Mouse (Mus musculus) regulatory T cell (primary cell): ENCODE measurements around the gene Nr2f6.

Source experiments
- in situ Hi-C: fragments of 300-600 bp; cut with MboI, MseI; formaldehyde crosslinking; loops from one replicate; pipeline ENCODE4 v1.15.1; 2025; ENCODE audit warnings: high pct_unique_total_duplicates

Nr2f6 gene

DNA sequence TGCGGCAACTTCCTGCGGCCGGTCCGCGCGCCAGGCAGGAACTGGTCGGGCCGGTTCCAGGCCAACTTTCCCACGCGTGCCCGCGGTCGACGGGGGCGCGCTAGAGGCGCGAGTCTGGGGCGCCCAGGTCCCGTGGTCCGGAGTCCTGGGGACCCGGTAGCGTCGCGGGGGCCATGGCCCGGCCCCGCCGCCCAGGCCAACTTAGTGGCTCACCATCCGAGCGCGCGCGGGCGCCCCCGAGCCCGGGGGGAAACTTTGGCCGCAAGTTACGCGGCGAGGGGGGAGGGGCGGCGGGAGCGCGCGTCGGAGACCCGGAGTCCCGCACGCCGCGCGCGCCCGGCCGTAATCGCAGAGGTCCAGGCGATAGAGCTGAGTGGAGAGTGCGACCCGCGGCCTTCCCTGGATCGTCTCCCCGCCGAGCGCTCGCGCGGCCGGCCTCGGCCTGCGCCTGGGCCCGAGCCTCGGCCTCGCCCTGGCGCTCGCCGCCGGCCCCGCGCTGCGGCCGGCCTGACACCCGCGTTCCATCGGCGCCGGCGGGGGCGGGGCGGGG is at the start of gene Nr2f6:
TSS of gene Nr2f6 (minus strand) at position 540 of the 550 bp plus-strand sequence.
- in situ Hi-C loops: no loop called here

DNA sequence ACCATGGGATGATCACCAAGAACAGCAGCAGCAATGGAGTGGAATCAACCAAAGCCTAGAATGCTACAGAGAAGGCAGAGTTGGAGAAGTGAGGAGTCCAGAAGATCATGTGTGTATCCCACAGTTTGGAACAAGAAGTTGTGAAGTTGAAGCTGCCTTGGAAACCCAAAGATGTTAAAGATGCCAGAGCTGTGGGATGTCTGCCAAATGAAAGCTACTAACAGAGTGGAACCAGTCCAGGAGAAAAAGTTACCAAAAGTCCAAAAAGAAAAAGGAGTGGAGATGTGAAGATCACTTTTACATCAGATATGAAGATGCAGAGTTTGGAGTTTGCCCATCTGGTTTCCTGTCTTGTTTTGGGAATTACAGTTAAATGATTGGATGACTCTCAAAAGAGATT is 40.4 kb upstream of the Nr2f6 start:
- in situ Hi-C loops: no loop called here

DNA sequence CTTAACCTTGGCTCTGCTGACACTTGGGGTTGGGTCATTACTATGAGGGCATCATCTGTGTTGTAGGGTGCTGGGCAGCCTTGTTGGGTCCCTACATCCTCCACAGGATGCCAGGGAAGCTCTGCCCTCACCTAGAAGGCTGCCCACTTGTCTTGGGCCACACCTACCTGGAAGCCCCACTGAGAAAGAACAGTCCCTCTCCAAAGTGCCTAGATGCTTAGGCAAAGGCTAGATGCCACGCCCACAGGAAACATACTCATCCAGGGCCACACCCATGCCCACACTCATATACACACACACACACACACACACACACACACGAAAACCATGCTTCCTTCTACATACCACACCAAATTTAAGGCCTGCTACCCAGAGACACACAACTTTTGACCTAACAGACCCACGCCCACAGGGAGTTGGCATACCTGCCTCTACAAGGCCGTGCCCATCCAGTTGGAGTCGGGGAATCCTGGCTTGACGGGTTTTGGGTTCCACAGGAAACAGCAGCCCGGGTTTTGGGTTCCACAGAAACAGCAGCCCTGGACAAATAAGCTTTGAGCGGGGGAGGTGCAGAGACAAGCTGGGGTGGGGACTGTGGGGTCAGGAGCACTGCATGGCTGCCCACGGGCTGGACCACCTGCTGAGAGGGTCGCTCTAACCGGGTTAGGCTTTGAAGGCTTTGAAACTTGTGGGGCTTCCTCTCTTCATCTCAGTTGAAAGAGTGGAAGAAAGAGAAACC is 29.9 kb upstream of the Nr2f6 start:
- in situ Hi-C loops: loop anchor here (5.0 kb wide), 1 partner anchor 1116 kb away; no protein-coding TSS in a partner anchor

DNA sequence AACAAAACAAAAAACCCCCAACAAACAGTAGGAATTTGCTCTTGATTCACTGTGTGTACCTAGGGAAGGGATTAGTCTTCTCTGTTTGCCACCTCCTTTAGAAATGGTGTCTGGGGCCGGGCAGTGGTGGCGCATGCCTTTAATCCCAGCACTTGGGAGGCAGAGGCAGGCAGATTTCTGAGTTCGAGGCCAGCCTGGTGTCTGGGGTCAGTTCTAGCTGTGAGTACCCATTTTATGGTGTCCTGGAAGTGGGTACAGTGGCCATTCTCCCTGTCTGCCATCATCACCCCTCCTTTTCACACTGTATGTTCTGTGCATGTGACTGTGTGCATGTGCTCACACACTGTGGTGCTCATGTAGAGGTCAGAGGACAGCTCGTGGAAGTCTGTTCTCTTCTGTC is 26.5 kb upstream of the Nr2f6 start:
- in situ Hi-C loops: loop anchor here (5.0 kb wide), 2 partner anchors 36 to 59 kb away; partner anchors contain the start of genes Dda1 and Ocel1

DNA sequence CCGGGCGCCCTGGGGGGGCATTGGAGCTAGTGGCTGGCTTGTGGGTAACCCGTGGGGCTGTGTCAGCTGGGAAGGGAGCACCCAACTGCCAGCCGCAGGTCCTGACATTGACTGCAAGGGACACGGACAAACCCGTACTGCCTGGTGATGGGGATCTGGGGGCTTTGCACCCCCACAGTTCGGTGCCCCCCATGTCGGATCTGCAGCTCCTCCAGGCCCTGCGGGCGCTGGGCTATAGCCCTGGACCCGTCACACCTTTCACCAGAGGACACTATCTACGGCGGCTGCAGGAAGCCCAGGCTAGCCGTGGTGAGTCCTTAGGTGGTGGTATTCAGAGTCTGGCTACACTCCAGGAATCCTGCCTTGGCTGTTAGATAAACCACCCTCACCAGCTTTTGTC is 25.7 kb upstream of the Nr2f6 start:
- in situ Hi-C loops: loop anchor here (5.0 kb wide), 2 partner anchors 35 to 60 kb away; partner anchors contain the start of genes Dda1 and Ocel1

DNA sequence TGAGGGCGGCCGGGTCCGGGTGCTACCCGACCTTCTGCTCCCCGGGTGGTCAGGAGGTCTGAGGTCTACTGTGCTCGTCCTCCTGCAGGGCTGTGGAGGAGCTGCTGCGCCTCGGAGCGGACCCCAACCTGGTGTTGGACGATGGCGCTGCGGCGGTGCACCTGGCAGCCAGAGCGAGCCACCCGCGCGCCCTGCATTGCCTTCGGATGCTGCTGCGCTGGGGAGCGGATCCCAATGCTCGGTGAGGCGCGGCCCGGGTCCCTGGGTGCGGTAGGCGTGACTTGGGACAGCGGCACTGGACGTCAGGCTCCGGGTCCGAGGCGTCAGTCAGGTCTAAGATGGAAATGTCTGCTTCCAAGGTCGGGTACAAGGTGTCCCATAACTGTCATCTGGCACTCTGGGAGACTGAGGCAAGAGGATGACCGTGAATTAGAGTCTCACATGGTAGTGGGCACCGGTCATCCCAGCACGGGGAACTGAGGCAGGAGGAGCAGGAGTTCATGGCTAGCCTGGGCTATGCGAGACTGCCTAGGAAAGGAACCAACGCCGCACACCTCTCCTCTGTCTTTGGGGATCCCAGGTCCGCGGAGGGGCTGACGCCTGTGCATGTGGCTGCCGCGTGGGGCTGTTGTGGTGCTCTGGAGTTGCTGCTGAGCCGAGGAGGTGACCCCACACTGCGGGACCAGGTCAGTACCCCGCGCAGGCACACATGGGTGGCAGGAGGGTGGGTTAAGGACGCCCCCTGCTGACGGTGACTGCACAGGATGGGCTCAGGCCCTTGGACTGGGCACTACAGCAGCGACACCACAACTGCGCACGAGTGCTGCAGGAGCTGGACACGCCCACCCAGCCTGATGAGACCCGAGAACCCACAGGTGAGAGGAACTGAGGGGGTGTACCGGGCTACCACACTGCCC is 24.6 kb upstream of the Nr2f6 start:
- in situ Hi-C loops: loop anchor here (5.0 kb wide), 2 partner anchors 34 to 61 kb away; partner anchors contain the start of genes Dda1 and Ocel1

DNA sequence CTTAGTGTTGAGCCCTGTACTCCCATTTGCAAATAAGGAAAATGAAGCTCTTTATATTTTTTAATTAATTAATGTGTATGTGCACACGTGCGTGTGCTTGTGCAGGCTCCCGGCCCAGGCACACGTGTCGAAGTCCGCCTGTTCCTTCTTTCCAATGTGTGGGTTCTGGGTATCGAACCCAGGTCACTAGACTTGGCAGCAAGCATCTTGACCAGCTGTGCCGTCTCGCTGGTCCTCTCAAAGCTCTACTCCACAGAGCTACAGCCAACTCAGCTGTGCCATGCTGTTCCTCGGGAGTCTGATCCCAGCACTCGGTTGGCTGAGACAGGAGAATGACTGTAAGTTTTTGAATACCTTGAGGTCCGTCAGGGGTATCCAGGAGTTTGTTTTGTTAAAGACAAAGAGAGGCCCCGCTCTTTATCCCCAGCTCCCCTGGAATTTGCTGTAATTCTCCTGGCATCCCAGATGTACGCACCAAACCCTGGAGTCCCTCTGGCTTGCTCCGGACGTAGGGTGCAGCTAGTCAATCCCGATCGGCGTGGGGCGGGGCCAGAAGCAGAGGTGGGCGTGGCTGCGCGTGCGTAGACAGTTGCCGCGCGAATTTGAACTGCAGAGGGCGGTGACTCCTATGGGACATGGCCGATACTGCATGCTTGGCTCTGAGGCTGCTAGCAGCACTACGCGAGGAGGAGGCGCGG is 23.8 kb upstream of the Nr2f6 start, which contains the start of gene Ankle1:
TSS of gene Ankle1 (plus strand) at position 610 of the 698 bp plus-strand sequence.
- in situ Hi-C loops: loop anchor here (5.0 kb wide), 2 partner anchors 33 to 62 kb away; partner anchors contain the start of genes Dda1 and Ocel1

DNA sequence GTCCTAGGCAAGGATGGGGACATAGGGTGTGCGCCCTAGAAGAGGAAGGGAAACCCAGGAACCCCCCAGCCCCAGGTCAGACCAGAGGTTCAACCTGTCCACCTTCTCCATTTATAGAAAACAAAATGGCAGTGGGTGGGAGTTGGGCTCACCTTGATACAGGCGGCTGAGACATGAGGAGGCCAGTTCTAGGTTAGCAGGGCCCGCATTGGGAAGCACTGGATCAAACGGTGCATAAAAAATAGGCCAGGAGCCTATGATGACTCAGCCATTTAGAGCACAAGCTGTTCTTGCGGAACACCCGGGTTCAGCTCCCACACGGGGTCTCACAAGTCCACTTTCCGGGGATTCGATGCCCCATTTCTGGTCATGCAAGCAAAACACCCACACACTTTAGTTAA is 23.2 kb upstream of the Nr2f6 start:
- in situ Hi-C loops: loop anchor here (5.0 kb wide), 2 partner anchors 33 to 62 kb away; partner anchors contain the start of genes Dda1 and Ocel1

DNA sequence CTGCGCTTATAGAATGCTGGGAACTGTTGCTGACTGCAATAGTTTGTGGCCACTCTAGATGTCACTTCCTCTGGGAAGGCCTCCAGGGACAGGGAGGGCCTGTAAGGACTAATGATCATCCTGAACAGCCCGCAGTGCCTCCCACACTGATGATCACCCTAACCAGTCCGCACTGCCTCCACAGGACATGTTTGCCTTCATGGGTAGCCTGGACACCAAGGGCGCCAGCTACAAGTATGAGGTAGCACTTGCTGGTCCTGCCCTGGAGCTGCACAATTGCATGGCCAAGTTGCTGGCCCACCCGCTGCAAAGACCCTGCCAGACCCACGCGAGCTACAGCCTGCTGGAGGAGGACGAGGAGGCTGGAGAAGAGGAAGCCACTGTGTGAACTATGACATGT is 22.3 kb upstream of the Nr2f6 start:
- in situ Hi-C loops: no loop called here

DNA sequence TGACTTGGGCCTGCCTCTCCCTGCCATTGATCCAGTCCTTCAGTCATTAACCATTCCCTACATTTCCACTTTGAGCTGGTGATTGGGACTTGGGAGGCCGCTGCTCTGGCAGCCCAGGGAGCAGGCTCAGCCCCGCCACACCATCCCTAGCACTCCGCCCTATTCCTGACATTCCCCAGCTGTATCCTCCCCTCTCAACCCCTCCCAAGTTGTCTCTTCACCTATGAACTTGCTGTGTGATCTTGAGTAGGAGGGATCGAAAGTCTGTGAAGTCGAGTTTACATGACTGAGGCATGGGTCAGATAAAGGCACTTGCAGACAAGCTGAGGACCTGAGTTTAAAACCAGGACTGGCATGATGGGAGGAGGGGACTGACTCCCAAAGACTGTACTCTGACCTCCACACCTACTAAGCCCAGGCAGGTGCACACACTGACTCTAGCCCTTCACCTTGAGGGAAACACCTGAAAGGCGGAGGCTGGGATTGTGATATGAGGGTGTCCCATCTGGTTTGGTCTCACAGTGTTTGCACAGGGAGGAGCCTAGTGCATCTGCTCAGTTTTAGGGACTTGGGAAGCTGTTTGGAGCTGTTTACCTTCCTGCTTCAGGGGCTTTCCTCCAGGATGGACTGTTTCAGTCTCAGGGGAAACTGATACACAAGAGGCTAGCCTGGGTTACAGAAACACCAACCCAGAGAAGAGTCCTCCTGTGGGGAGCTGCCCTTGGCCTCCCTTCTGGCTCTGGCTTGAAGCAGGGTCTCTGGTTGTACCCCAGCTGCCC is 21.5 kb upstream of the Nr2f6 start:
- in situ Hi-C loops: no loop called here

DNA sequence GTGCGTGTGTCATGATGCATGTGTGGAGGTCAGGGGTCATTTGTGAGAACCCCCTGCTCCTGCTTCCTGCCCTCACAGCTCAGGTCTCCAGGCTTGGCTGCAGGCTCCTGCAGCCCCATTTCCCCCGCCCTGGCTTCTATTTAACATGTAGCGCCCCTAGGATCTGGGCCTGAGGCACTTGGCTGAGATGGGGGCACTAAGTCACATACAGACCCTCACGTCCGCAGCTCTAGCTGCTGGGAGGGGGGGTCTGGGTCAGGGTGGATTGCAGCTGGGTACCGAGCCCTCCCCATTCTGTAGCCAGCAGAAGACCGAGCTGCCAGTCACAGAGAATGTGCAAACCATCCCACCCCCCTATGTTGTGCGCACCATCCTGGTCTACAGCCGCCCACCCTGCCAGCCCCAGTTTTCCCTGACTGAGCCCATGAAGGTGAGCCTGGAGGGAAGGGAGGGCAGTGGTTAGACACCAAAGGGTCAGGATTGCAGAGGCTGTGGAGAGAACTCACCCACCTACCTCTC is 20.7 kb upstream of the Nr2f6 start:
- in situ Hi-C loops: no loop called here

DNA sequence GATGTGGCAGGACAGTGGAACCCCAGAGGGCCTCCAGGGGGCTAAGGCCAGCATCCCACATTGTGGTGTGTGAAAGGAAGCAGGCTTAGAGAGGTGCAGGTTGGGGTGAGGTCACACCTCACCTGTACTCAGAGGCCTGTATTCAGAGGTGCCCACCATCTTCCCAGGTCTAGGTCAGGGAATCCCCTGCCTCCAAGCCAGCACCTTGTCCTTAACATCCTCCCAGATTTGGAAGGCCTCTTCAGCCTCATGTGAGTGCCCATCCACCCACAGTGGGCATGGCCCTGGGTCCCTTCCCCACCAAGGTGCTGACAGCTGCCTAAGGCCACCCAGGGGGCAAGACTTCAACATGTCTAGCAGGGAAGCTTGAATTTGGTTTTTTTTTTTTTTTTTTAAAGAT is 19.7 kb upstream of the Nr2f6 start:
- in situ Hi-C loops: no loop called here

DNA sequence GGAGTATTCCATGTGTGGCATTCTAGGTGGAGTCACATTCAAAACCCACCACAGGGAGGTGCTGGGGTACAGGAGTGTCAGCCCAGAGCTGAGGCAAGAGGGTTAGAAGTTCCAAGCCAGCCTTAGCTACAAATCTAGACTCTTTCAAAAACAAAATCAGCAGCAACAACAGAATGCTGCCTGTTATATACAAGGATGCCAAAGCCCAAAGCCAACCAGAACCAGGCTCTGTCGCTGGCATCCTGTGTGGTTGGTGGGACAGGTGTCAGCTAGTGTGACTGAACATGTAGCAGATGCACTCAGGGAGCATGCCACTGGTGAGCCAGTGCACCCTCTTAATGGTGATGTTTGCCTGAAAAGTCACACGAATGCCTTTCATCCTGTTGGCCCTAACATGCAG is 19.1 kb upstream of the Nr2f6 start:
- in situ Hi-C loops: no loop called here

DNA sequence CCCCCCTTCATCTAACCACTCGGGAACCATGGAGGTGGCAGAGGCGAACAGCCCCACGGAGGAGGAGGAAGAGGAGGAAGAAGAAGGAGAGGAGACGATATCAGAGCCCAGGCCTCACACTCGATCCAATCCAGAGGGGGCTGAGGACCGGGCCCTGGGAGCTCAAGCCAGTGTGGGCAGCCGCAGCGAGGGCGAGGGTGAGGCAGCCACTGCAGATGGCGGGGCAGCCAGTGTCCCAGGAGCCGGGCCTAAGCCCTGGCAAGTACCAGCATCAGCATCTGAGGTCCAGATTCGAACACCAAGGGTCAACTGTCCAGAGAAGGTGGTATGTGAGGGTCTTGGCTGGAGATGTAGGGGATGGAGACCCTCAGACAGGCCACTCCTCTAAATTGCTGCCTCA is 15.9 kb upstream of the Nr2f6 start:
- in situ Hi-C loops: no loop called here

DNA sequence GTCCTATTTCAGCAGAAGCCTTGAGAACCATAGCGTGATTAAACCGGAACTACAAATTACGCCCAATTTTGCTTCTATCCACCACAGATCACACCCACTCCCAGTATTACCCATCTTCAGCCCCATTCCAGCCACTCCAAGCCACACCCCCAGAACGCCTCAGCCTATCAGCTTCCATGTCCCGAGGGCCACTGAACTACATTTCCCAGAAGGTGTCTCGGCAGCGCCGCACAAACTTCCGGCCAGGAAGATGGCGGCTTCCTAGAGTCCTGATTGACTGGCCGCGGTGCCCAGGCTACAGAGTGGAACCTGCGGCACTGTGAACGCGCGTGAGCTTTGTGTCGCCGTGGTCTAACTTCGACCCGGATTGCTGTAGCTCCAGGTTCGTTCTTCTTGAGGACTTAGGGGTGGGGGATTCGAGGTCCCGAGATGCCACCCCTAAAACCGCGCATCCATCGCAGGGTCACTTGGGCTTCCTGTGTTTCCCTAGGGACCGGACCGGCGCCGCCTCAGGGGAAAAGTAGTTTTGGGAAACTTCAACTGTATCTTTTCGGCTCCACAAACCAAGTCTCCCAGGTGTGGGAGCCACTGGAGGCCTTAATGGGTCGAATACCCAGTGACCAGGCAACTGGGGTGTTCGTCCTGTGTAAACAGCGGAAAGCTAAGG is 15.0 kb upstream of the Nr2f6 start, which contains the start of gene Babam1:
TSS of gene Babam1 (plus strand) at position 223 of the 667 bp plus-strand sequence.
- in situ Hi-C loops: no loop called here

DNA sequence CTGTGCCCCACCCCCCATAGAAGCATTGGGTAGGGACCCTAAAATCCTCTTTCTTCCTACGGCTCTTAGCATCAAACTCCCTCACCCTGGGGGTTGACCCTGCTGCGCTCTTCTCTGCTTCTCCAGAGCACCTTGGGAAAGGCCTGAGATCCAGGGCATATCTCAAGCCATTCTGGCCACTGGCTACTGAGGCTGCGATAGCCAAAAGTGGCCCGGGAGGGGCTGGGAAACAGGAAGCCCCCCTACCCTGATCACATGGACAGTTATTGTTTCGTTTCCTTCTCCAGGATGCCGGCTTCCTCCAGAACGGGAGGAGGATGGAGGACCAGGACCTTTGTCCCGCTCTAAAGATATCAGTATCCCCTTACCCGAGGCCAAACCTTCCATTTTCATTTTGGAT is 13.9 kb upstream of the Nr2f6 start, which contains the start of gene Ushbp1:
TSS of gene Ushbp1 (minus strand) at position 174 of the 400 bp plus-strand sequence.
- in situ Hi-C loops: no loop called here

DNA sequence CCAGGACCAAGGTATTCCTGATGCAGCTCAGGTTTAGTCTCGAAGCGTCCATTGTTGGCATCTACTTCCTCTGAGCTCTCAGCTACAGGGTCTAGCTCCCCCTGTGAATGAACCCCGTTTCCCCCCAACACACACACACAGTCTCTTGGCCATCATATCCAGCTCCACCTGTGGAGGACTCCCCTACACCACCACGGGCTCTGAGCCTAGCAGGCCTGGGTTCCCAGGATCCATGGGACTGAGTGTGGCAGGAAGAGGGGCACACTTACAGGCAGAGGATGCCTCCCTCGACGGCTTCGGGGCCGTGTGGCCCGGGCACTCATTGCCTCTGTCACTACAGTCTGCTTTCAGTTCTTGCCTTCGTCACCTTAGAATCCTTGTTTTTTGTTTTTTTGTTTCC is 13.3 kb upstream of the Nr2f6 start:
- in situ Hi-C loops: no loop called here

DNA sequence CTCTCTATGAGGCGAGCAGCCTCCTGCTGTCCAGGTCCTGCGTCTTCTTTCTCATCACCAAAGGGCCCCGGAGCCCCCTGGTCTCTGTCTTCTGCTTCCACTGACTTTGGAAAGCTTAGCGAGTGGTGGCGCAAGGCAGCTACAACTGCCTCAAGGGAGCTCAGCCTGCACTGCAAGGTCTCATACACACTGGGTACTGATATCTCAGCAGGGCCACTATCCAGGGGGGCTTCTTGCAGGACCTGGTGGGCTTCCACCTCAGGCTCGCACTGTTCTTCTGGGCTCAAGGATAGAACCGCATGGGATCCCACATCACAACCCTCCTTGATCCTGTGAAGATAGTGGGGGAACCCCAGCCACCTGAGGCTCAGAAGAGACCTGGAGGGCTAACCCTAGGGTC is 12.7 kb upstream of the Nr2f6 start:
- in situ Hi-C loops: no loop called here

DNA sequence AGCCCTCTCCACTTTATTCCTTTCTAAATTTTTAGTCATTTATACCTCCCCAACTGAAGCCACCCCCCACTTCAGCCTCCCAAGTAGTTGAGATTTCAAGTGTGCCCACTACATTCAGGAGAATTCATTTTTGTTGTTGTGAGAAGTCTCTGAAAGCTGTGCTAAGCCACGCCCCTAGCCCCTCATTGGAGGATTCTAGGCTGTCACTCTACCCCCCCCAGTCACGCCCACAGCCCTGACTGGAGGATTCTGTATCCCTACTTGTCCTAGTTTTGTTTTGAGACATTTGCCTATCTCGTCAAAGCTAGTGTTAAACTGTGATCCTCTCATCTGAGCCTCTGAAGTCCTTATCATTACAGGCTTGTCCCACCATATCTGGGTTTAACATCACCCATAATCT is 11.1 kb upstream of the Nr2f6 start:
- in situ Hi-C loops: no loop called here

DNA sequence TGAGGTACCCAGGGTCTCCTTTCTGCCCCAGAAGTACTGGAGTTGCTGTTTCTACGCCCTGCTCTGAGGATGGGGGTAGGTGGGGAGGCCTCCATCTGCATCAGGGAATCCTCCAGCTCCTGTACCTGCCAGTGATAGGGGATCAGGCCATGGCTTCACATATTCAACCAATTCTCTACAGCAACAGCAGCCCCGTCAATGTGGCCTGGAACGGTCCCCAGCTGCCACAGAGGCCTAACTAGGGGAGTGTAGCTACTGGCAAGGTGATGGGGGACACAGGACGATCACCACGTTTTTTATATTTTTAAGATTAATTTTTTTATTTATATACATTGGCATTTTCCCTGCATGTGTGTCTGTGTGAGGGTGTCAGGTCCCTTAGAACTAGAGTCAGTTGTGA is 10.6 kb upstream of the Nr2f6 start:
- in situ Hi-C loops: no loop called here
